Mouse (Mus musculus): Measurements from ENCODE around the gene Prph.

GRCm38 (mm10) chr15:99096061-99096793, 41.3 kb downstream of the Prph start:
- TF ChIP-seq CTCF (IDR thresholded peaks at IDR 0.05; ENCODE audit: low read depth, low read length) = no peak
- no peak for TF ChIP-seq POLR2A (IDR thresholded peaks at IDR 0.05; ENCODE audit: borderline replicate concordance, low read depth, low read length)
